Mouse (Mus musculus) cerebellum, postnatal 25 days (tissue): Measurements from ENCODE around the gene Rpl10-ps3.

ENCODE experiments used
- DNase-seq, 2 experiments: peaks; one replicate each; pipeline ENCODE4 v3.0.0; 2021; ENCODE audit warnings: mixed read lengths in 2 of 2

Rpl10-ps3 gene

DNA sequence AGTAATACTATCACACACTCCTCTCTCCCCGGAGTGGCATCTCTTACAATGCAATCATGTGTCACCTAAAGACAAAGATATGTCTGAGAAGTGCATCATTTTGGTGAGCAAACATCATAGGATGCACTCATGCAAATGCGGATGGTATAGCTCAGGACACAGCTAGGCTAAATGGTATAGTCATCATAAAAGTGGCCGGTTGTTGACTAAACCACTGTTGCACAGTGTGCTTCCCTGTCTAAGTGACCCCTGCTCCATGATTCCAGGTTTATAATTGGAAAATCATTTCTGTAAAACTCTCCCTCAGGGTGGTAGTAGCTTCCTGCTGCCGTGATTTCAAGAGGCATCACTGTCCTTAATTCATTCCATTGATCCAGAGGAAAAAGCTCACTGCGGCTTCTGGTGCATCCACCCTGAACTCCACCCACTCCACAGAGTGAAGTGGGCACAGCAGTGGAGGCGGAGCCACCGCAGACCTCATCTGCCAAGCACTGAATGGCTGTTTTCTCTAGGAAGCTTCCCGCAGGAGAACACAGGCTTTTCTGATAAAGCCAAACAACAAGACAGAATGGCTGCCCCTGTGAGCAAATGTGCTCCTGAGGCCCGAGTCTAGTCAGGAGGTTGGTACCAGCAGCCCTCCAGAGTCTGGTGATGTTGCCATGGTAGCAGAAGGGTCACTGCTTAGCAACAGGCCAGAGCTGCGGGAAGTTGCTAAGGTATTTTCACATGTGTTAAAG lies 38.9 kb downstream of the Rpl10-ps3 start:
- no peak for DNase-seq

- DNase-seq = no peak
Measured at GRCm38 (mm10) chr9:50305046-50305445, 39.7 kb downstream of the Rpl10-ps3 start.

- no peak for DNase-seq
Measured at GRCm38 (mm10) chr9:50304004-50304403, 40.8 kb downstream of the Rpl10-ps3 start.

DNA sequence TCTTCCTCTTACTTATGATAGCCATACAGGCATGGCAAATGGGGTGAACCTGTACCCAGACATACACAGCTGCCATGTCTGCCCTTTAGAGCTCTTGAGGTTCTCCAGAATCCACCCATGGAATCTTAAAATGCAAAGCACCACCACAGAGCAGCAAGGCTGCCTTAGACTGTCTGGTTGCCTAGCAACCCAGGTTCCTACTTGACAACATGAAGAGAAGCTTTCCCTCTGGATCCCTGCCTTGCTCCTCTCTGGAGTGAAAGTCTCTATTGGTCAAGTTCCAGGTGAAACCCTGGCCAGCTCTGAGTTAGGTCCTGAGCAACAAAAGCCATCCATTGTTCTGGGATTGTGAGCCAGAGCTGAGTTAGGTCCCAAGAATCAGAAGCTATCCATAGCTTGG lies 43.0 kb downstream of the Rpl10-ps3 start:
- no peak for DNase-seq

DNA sequence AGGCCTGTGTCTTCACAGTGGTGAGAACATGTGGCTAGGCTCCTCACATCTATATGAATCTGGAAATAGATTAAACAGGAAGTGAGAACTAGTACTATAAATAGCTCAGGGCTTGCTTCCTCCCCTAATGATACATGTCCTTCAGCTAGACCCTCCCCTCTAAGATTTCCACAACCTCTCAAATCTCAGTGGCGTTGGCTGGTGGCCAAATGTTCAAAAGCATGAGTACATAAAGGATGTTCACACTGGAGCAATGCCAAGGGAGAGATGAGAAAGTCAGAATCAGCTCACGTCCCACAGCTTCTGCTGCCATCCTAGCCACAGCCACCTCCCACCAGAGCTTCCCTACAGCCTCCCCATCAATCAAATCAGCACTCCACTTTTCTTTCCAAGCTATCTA lies 46.4 kb downstream of the Rpl10-ps3 start:
- DNase-seq = no peak
